15 mouse cellular contexts compared by ENCODE assay signal in the genomic region with DNA sequence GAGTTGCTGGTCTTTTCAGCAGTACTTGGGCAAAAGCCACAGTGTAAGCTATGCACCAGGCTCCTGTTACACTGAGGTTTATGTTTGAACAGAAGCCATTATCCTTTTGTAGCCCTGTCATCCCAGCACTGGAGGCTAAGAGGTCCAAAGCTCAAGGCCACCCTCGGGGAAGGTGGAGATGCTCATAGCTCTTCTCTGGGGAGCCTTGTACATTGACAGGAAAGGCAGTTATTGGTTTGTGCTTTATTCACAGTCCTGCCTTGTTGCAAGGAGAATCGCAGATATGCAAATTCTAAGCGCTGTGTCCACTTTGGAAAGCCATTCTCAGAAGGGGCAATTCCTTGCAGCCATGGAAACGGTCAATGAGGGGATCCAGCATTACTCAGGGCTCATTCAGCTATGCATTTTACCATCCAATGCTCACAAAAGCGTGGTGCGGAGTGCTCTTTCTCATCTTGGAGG.
DNase-seq lines count a peak whose midpoint lies in the region; ATAC-seq lines count a peak whose summit lies in the region.
"Had no signal": no experiment of that assay in that cellular context is flagged by ENCODE, and none has a peak within 500 bp of the region (broad histone marks: within the 10 kb centered on the region; RNA-seq: fewer than 3 reads in every experiment).

No protein-coding gene starts in this region.

- no peaks in the 10 kb centered on the region for H3K27me3 ChIP-seq in hindbrain, embryonic 12.5 days
- no peaks in the 10 kb centered on the region for H3K27me3 ChIP-seq in midbrain, embryonic 14.5 days (ENCODE audit: control insufficient read depth, insufficient read depth, low read length)

- no peak overlapping the region for H3K9ac ChIP-seq in hindbrain, embryonic 12.5 days
- H3K9ac ChIP-seq in midbrain, embryonic 14.5 days (replicated peaks; ENCODE audit: low read length), result no peak overlapping the region

- no peak overlapping the region for H3K4me2 ChIP-seq in hindbrain, embryonic 12.5 days (replicated peaks)
- H3K4me2 ChIP-seq in midbrain, embryonic 14.5 days (ENCODE audit: low read length), result no peak overlapping the region

- H3K9me3 ChIP-seq in hindbrain, embryonic 12.5 days (replicated peaks), result no peaks in the 10 kb centered on the region
- H3K9me3 ChIP-seq in midbrain, embryonic 14.5 days (ENCODE audit: control insufficient read depth, low read length), result no peaks in the 10 kb centered on the region
- H3K9me3 ChIP-seq: megakaryocyte, embryonic 14.5 days had no signal

- DNase-seq in thymus, postnatal 4 days, result peak; percentile 7
- no peak for DNase-seq in thymus, postnatal 14 days
- DNase-seq in midbrain, embryonic 14.5 days, result peak; percentile 67
- no peak for DNase-seq in gastrocnemius, postnatal 10 days
- no peak for DNase-seq in adrenal gland, postnatal 10 days
- DNase-seq in ovary, postnatal 14 days (ENCODE audit: low spot score), result no peak
- DNase-seq in lung, adult 18-20 months, result no peak
- DNase-seq: adrenal gland, postnatal 36 days; cerebellum, adult 2 months; gastrocnemius, adult 2 months; kidney, postnatal 14 days; thymus, postnatal 25 days had no signal

- peaks cover 21% of the 10 kb centered on the region for H3K4me1 ChIP-seq in hindbrain, embryonic 12.5 days
- peaks cover 21% of the 10 kb centered on the region for H3K4me1 ChIP-seq in midbrain, embryonic 14.5 days (ENCODE audit: control insufficient read depth, insufficient read depth, low read length)

- ATAC-seq in hindbrain, embryonic 12.5 days (ENCODE audit: low FRiP score), result peak; percentile 30; the same call in 1 of the 2 replicates
- ATAC-seq in midbrain, embryonic 14.5 days (ENCODE audit: low FRiP score, low TSS enrichment), result no peak
- ATAC-seq: CD4-positive, CD25-positive, alpha-beta regulatory T cell, adult 4 months had no signal

- peak overlapping the region; percentile 64 for H3K27ac ChIP-seq in hindbrain, embryonic 12.5 days
- peak overlapping the region; percentile 3; the same call in 1 of the 2 replicates for H3K27ac ChIP-seq in midbrain, embryonic 14.5 days (replicated peaks; ENCODE audit: low read depth, low read length)
- H3K27ac ChIP-seq: gastrocnemius, adult 2 months had no signal

- H3K4me3 ChIP-seq in hindbrain, embryonic 12.5 days, result no peak overlapping the region
- no peak overlapping the region for H3K4me3 ChIP-seq in midbrain, embryonic 14.5 days (replicated peaks; ENCODE audit: low read depth, low read length)
- H3K4me3 ChIP-seq: gastrocnemius, adult 2 months; megakaryocyte, embryonic 14.5 days had no signal

- WGBS in hindbrain, embryonic 12.5 days, result 28% methylated on average over 6 of the region's 6 CpGs
- WGBS in midbrain, embryonic 14.5 days, result 12% methylated on average over 6 of the region's 6 CpGs

- no peaks in the 10 kb centered on the region for H3K36me3 ChIP-seq in hindbrain, embryonic 12.5 days
- H3K36me3 ChIP-seq in midbrain, embryonic 14.5 days (ENCODE audit: control insufficient read depth, insufficient read depth, low read length), result no peaks in the 10 kb centered on the region

Comparison
In these comparisons a context has a peak if more than half of its experiments do, and no peak if none do; other contexts are left out.
1. DNase-seq: peak in thymus, postnatal 4 days (single experiment) and midbrain, embryonic 14.5 days (single experiment); none in thymus, postnatal 14 days (single experiment), gastrocnemius, postnatal 10 days (single experiment), adrenal gland, postnatal 10 days (single experiment), ovary, postnatal 14 days (single experiment) and lung, adult 18-20 months (0 of 2).